In genomic region chr11:121056536-121057236, GRCm38 (mm10) we compare ENCODE assay signal across 12 mouse cellular contexts. TPM values are rescaled to one million over a fixed set of nuclear protein-coding genes. Genes with fewer than 3 reads are reported as not detected.
DNase-seq lines count a peak whose midpoint lies in the region; ATAC-seq and TF ChIP-seq lines count a peak whose summit lies in the region.
"Had no signal": no experiment of that assay in that cellular context is flagged by ENCODE, and none has a peak within 500 bp of the region (broad histone marks: within the 10 kb centered on the region; RNA-seq: fewer than 3 reads in every experiment).

No protein-coding gene starts in this region.

- DNase-seq in lung, adult 18-20 months, result no peak
- peak; percentile 63 for DNase-seq in stomach, postnatal 0 days (ENCODE audit: low spot score)
- DNase-seq in adrenal gland, postnatal 14 days, result no peak
- no peak for DNase-seq in thymus, postnatal 36 days
- DNase-seq in midbrain, postnatal 0 days (ENCODE audit: low spot score), result no peak
- DNase-seq: cerebellum, postnatal 25 days had no signal

- no peaks in the 10 kb centered on the region for H3K9me3 ChIP-seq in lung, embryonic 16.5 days (ENCODE audit: control insufficient read depth, low read length)
- no peaks in the 10 kb centered on the region for H3K9me3 ChIP-seq in kidney, embryonic 15.5 days (replicated peaks)
- H3K9me3 ChIP-seq in liver, embryonic 16.5 days (replicated peaks; ENCODE audit: control insufficient read depth, low read length), result no peaks in the 10 kb centered on the region
- H3K9me3 ChIP-seq in stomach, postnatal 0 days (ENCODE audit: control insufficient read depth, low read length), result no peaks in the 10 kb centered on the region
- H3K9me3 ChIP-seq in midbrain, postnatal 0 days (ENCODE audit: low read length), result no peaks in the 10 kb centered on the region

- peaks cover 8% of the 10 kb centered on the region for H3K4me1 ChIP-seq in lung, embryonic 16.5 days (replicated peaks; ENCODE audit: control insufficient read depth, insufficient read depth, low read length)
- H3K4me1 ChIP-seq in kidney, embryonic 15.5 days, result peaks cover 10% of the 10 kb centered on the region
- peaks cover 7% of the 10 kb centered on the region for H3K4me1 ChIP-seq in liver, embryonic 16.5 days (ENCODE audit: control insufficient read depth, low read depth, low read length)
- H3K4me1 ChIP-seq in stomach, postnatal 0 days (replicated peaks; ENCODE audit: control insufficient read depth, insufficient read depth), result no peaks in the 10 kb centered on the region
- no peaks in the 10 kb centered on the region for H3K4me1 ChIP-seq in midbrain, postnatal 0 days (ENCODE audit: insufficient read depth, low read length)

- H3K4me2 ChIP-seq in lung, embryonic 16.5 days (ENCODE audit: low read depth, low read length), result no peak overlapping the region
- H3K4me2 ChIP-seq in kidney, embryonic 15.5 days, result no peak overlapping the region
- H3K4me2 ChIP-seq in liver, embryonic 16.5 days (ENCODE audit: low read depth, low read length), result no peak overlapping the region
- no peak overlapping the region for H3K4me2 ChIP-seq in stomach, postnatal 0 days (replicated peaks; ENCODE audit: low read depth)
- no peak overlapping the region for H3K4me2 ChIP-seq in midbrain, postnatal 0 days (ENCODE audit: low read depth, low read length, poor library complexity, severe bottlenecking)

- TF ChIP-seq EP300 in stomach, postnatal 0 days (optimal IDR thresholded peaks at IDR 0.05), result no peak

- TF ChIP-seq CTCF in stomach, postnatal 0 days (IDR thresholded peaks at IDR 0.05; ENCODE audit: low read depth), result no peak
- TF ChIP-seq CTCF in midbrain, postnatal 0 days (IDR thresholded peaks at IDR 0.05), result no peak

- no peaks in the 10 kb centered on the region for H3K36me3 ChIP-seq in lung, embryonic 16.5 days (ENCODE audit: control insufficient read depth, insufficient read depth, low read length)
- no peaks in the 10 kb centered on the region for H3K36me3 ChIP-seq in kidney, embryonic 15.5 days
- H3K36me3 ChIP-seq in liver, embryonic 16.5 days (ENCODE audit: control insufficient read depth, insufficient read depth), result no peaks in the 10 kb centered on the region
- H3K36me3 ChIP-seq in stomach, postnatal 0 days (ENCODE audit: control insufficient read depth, insufficient read depth, low read length), result no peaks in the 10 kb centered on the region
- H3K36me3 ChIP-seq in midbrain, postnatal 0 days (ENCODE audit: insufficient read depth, low read length), result no peaks in the 10 kb centered on the region

- no peak overlapping the region; the same call in 1 of the 2 replicates for H3K27ac ChIP-seq in lung, embryonic 16.5 days (ENCODE audit: low read length)
- H3K27ac ChIP-seq in kidney, embryonic 15.5 days, result peak overlapping the region; percentile 66
- peak overlapping the region; percentile 86 for H3K27ac ChIP-seq in liver, embryonic 16.5 days (ENCODE audit: low read length)
- H3K27ac ChIP-seq in stomach, postnatal 0 days (replicated peaks), result peak overlapping the region; percentile 30; the same call in 1 of the 2 replicates
- H3K27ac ChIP-seq in midbrain, postnatal 0 days (ENCODE audit: low read depth, low read length), result no peak overlapping the region
- H3K27ac ChIP-seq: hindbrain, postnatal 0 days had no signal

- H3K4me3 ChIP-seq in lung, embryonic 16.5 days (ENCODE audit: low read length), result no peak overlapping the region
- no peak overlapping the region for H3K4me3 ChIP-seq in kidney, embryonic 15.5 days (replicated peaks)
- no peak overlapping the region for H3K4me3 ChIP-seq in liver, embryonic 16.5 days (ENCODE audit: low read depth, low read length)
- no peak overlapping the region for H3K4me3 ChIP-seq in stomach, postnatal 0 days (ENCODE audit: low read depth, low read length)
- no peak overlapping the region for H3K4me3 ChIP-seq in midbrain, postnatal 0 days (ENCODE audit: low read depth, low read length)

- no peaks in the 10 kb centered on the region for H3K27me3 ChIP-seq in lung, embryonic 16.5 days (ENCODE audit: control insufficient read depth, insufficient read depth, low read depth, low read length)
- H3K27me3 ChIP-seq in kidney, embryonic 15.5 days, result 0 out of 2 replicates have a peak, but pooled peaks cover 5% of the 10 kb centered on the region
- H3K27me3 ChIP-seq in liver, embryonic 16.5 days (ENCODE audit: control insufficient read depth, insufficient read depth, low read depth, low read length), result no peaks in the 10 kb centered on the region
- H3K27me3 ChIP-seq in stomach, postnatal 0 days (ENCODE audit: control insufficient read depth, insufficient read depth, low read length), result no peaks in the 10 kb centered on the region
- H3K27me3 ChIP-seq in midbrain, postnatal 0 days (ENCODE audit: insufficient read depth, low read length), result no peaks in the 10 kb centered on the region

- 28% methylated on average over 7 of the region's 7 CpGs for WGBS in lung, embryonic 16.5 days
- WGBS in kidney, embryonic 15.5 days, result 30% methylated on average over 7 of the region's 7 CpGs
- 39% methylated on average over 7 of the region's 7 CpGs for WGBS in liver, embryonic 16.5 days (ENCODE audit: insufficient replicate concordance)
- WGBS in stomach, postnatal 0 days, result 45% methylated on average over 7 of the region's 7 CpGs
- WGBS in midbrain, postnatal 0 days, result 76% methylated on average over 7 of the region's 7 CpGs

- no peak overlapping the region for H3K9ac ChIP-seq in lung, embryonic 16.5 days (ENCODE audit: low read length)
- no peak overlapping the region for H3K9ac ChIP-seq in kidney, embryonic 15.5 days
- H3K9ac ChIP-seq in liver, embryonic 16.5 days (ENCODE audit: low read depth, low read length), result no peak overlapping the region
- 0 out of 2 replicates have a peak overlapping the region, but pooled peaks have one; percentile 13 for H3K9ac ChIP-seq in stomach, postnatal 0 days (ENCODE audit: low read length)
- no peak overlapping the region for H3K9ac ChIP-seq in midbrain, postnatal 0 days (replicated peaks; ENCODE audit: low read length, poor library complexity, severe bottlenecking)

- peak; percentile 59 for ATAC-seq in lung, embryonic 16.5 days (ENCODE audit: low read depth)
- peak; percentile 78 for ATAC-seq in kidney, embryonic 15.5 days (replicated peaks; ENCODE audit: low FRiP score)
- ATAC-seq in liver, embryonic 16.5 days (ENCODE audit: low read depth), result peak; percentile 84
- peak; percentile 34 for ATAC-seq in stomach, postnatal 0 days (ENCODE audit: low FRiP score, low TSS enrichment)
- no peak for ATAC-seq in midbrain, postnatal 0 days (ENCODE audit: low FRiP score)
- ATAC-seq: hindbrain, postnatal 0 days had no signal

RNA-seq across cellular contexts. Expression of gene Sectm1b, which starts 6.7 kb away (rescaled TPM):
- polyA plus RNA-seq in lung, embryonic 16.5 days (2015; fragmentation: Nextera tagmentation; extraction: Ambion mirVana), result 0.15 and 0.78 TPM in 2 replicates
- polyA plus RNA-seq in kidney, embryonic 15.5 days (2015; fragmentation: Nextera tagmentation; extraction: Ambion mirVana), result 0.06 TPM in 1 of 2 replicates, not detected in the other
- polyA plus RNA-seq in liver, embryonic 16.5 days (2015; fragmentation: Nextera tagmentation; extraction: Ambion mirVana), result 0.05 and 0.22 TPM in 2 replicates
- 113 and 133 TPM in 2 replicates for polyA plus RNA-seq in stomach, postnatal 0 days (2015; fragmentation: Nextera tagmentation; extraction: Ambion mirVana)
- not detected in 2 replicates for total RNA-seq in adrenal gland, postnatal 14 days (2021)
- not detected in 2 replicates for total RNA-seq in midbrain, postnatal 0 days (2014; rRNA removed)
- not detected in 2 replicates for polyA plus RNA-seq in midbrain, postnatal 0 days (2015; fragmentation: Nextera tagmentation; extraction: Ambion mirVana)
- total RNA-seq: CH12.LX; hindbrain, postnatal 0 days; left cerebral cortex, postnatal 10 days had no signal
- polyA plus RNA-seq: hindbrain, postnatal 0 days had no signal

RNA-seq across cellular contexts. Expression of gene Cd7, which starts 17.5 kb away (rescaled TPM):
- polyA plus RNA-seq in lung, embryonic 16.5 days (2015; fragmentation: Nextera tagmentation; extraction: Ambion mirVana), result 1.3 and 1.8 TPM in 2 replicates
- 0.28 and 0.31 TPM in 2 replicates for polyA plus RNA-seq in kidney, embryonic 15.5 days (2015; fragmentation: Nextera tagmentation; extraction: Ambion mirVana)
- 1.3 and 1.6 TPM in 2 replicates for polyA plus RNA-seq in liver, embryonic 16.5 days (2015; fragmentation: Nextera tagmentation; extraction: Ambion mirVana)
- polyA plus RNA-seq in stomach, postnatal 0 days (2015; fragmentation: Nextera tagmentation; extraction: Ambion mirVana), result 0.31 and 0.51 TPM in 2 replicates
- total RNA-seq in adrenal gland, postnatal 14 days (2021), result 0.48 and 3.8 TPM in 2 replicates
- total RNA-seq in midbrain, postnatal 0 days (2014; rRNA removed), result not detected in 2 replicates
- polyA plus RNA-seq in midbrain, postnatal 0 days (2015; fragmentation: Nextera tagmentation; extraction: Ambion mirVana), result not detected in 2 replicates
- total RNA-seq: hindbrain, postnatal 0 days; left cerebral cortex, postnatal 10 days had no signal
- polyA plus RNA-seq: hindbrain, postnatal 0 days had no signal

RNA-seq across cellular contexts. Expression of gene Sectm1a, which starts 24.3 kb away (rescaled TPM):
- polyA plus RNA-seq in lung, embryonic 16.5 days (2015; fragmentation: Nextera tagmentation; extraction: Ambion mirVana), result 0.58 TPM in 1 of 2 replicates, not detected in the other
- polyA plus RNA-seq in kidney, embryonic 15.5 days (2015; fragmentation: Nextera tagmentation; extraction: Ambion mirVana), result 0.34 TPM in 1 of 2 replicates, not detected in the other
- 0.89 and 1.8 TPM in 2 replicates for polyA plus RNA-seq in liver, embryonic 16.5 days (2015; fragmentation: Nextera tagmentation; extraction: Ambion mirVana)
- 11.8 and 13.2 TPM in 2 replicates for polyA plus RNA-seq in stomach, postnatal 0 days (2015; fragmentation: Nextera tagmentation; extraction: Ambion mirVana)
- total RNA-seq in adrenal gland, postnatal 14 days (2021), result not detected in 2 replicates
- total RNA-seq in midbrain, postnatal 0 days (2014; rRNA removed), result not detected in 2 replicates
- polyA plus RNA-seq in midbrain, postnatal 0 days (2015; fragmentation: Nextera tagmentation; extraction: Ambion mirVana), result not detected in 2 replicates
- total RNA-seq: hindbrain, postnatal 0 days; left cerebral cortex, postnatal 10 days had no signal
- polyA plus RNA-seq: hindbrain, postnatal 0 days had no signal

Comparison
In these comparisons a context has a peak if more than half of its experiments do, and no peak if none do; other contexts are left out.
1. H3K27ac ChIP-seq: peak in kidney, embryonic 15.5 days (single experiment), liver, embryonic 16.5 days (single experiment) and stomach, postnatal 0 days (single experiment); none in lung, embryonic 16.5 days (single experiment) and midbrain, postnatal 0 days (single experiment).
2. RNA of gene Sectm1b, which starts 6.7 kb away (polyA plus RNA-seq): 113 to 133 TPM in stomach, postnatal 0 days; 0.15 to 0.78 TPM in lung, embryonic 16.5 days, 0.06 TPM in kidney, embryonic 15.5 days, 0.05 to 0.22 TPM in liver, embryonic 16.5 days and not detected in midbrain, postnatal 0 days; every median in the first group is over 10 times any median in the second.